43 mouse cellular contexts compared by ENCODE assay signal in genomic region chr3:92708974-92709373, GRCm38 (mm10). TPM values are rescaled to one million over a fixed set of nuclear protein-coding genes. Genes with fewer than 3 reads are reported as not detected.
"Had no signal": no experiment of that assay in that cellular context is flagged by ENCODE, and none has a peak within 500 bp of the region (broad histone marks: within the 10 kb centered on the region; RNA-seq: fewer than 3 reads in every experiment).

Gene Lce1e (minus strand): TSS chr3:92709074.

- H3K27ac ChIP-seq: heart, embryonic 10.5 days; heart, embryonic 13.5 days; heart, embryonic 15.5 days; hindbrain, embryonic 10.5 days; hindbrain, embryonic 12.5 days; hindbrain, embryonic 13.5 days; hindbrain, embryonic 14.5 days; hindbrain, embryonic 15.5 days; hindbrain, postnatal 0 days; intestine, embryonic 15.5 days; kidney, embryonic 15.5 days; kidney, postnatal 0 days; layer of hippocampus, adult 2 months had no signal

- H3K4me2 ChIP-seq: heart, embryonic 11.5 days; heart, embryonic 12.5 days; heart, embryonic 13.5 days; heart, embryonic 15.5 days; hindbrain, embryonic 12.5 days; hindbrain, embryonic 13.5 days; hindbrain, embryonic 14.5 days; hindbrain, embryonic 15.5 days; intestine, embryonic 15.5 days; kidney, embryonic 15.5 days had no signal

- H3K27me3 ChIP-seq: heart, embryonic 12.5 days; heart, embryonic 13.5 days; heart, embryonic 15.5 days; hindbrain, embryonic 12.5 days; hindbrain, embryonic 13.5 days; hindbrain, embryonic 15.5 days; intestine, embryonic 15.5 days; kidney, embryonic 15.5 days had no signal

- H3K9me3 ChIP-seq: heart, embryonic 10.5 days; heart, embryonic 12.5 days; heart, embryonic 13.5 days; heart, embryonic 15.5 days; hindbrain, embryonic 10.5 days; hindbrain, embryonic 12.5 days; hindbrain, embryonic 13.5 days; hindbrain, embryonic 15.5 days; intestine, embryonic 15.5 days; kidney, embryonic 15.5 days had no signal

- H3K36me3 ChIP-seq: heart, embryonic 10.5 days; heart, embryonic 12.5 days; heart, embryonic 13.5 days; heart, embryonic 15.5 days; hindbrain, embryonic 10.5 days; hindbrain, embryonic 12.5 days; hindbrain, embryonic 13.5 days; hindbrain, embryonic 15.5 days; intestine, embryonic 15.5 days; kidney, embryonic 15.5 days had no signal

- ATAC-seq: hindbrain, embryonic 16.5 days; hindbrain, postnatal 0 days; inflammation-experienced regulatory T-cells, adult 6 months; intestine, embryonic 15.5 days; intestine, embryonic 16.5 days; intestine, postnatal 0 days had no signal

- H3K9ac ChIP-seq: heart, embryonic 12.5 days; heart, embryonic 13.5 days; heart, embryonic 15.5 days; hindbrain, embryonic 12.5 days; hindbrain, embryonic 13.5 days; hindbrain, embryonic 14.5 days; hindbrain, embryonic 15.5 days; intestine, embryonic 15.5 days; kidney, embryonic 15.5 days had no signal

- H3K4me1 ChIP-seq: heart, embryonic 10.5 days; heart, embryonic 12.5 days; heart, embryonic 13.5 days; heart, embryonic 15.5 days; hindbrain, embryonic 10.5 days; hindbrain, embryonic 12.5 days; hindbrain, embryonic 13.5 days; hindbrain, embryonic 15.5 days; intestine, embryonic 15.5 days; kidney, embryonic 15.5 days had no signal

- DNase-seq: heart, postnatal 10 days; heart, postnatal 14 days; heart, postnatal 36 days; heart, postnatal 4 days; kidney, adult 11 months; kidney, adult 18-20 months; kidney, adult 2 months; kidney, adult 8-10 months; kidney, adult 9 months; kidney, postnatal 10 days; kidney, postnatal 14 days; kidney, postnatal 25 days; kidney, postnatal 36 days; kidney, postnatal 4 days; layer of hippocampus, adult 9-11 months; layer of hippocampus, postnatal 36 days had no signal

- H3K4me3 ChIP-seq: heart, embryonic 10.5 days; heart, embryonic 12.5 days; heart, embryonic 13.5 days; heart, embryonic 15.5 days; hindbrain, embryonic 10.5 days; hindbrain, embryonic 12.5 days; hindbrain, embryonic 13.5 days; hindbrain, embryonic 15.5 days; intestine, embryonic 15.5 days; kidney, embryonic 15.5 days; layer of hippocampus, adult 2 months had no signal

RNA-seq across cellular contexts. Expression of gene Lce1e, which starts in this region (rescaled TPM):
- polyA plus RNA-seq: heart, embryonic 10.5 days; heart, embryonic 11.5 days; heart, embryonic 12.5 days; heart, embryonic 13.5 days; heart, embryonic 14.5 days; heart, embryonic 15.5 days; heart, embryonic 16.5 days; heart, postnatal 0 days; hindbrain, embryonic 10.5 days; hindbrain, embryonic 11.5 days; hindbrain, embryonic 12.5 days; hindbrain, embryonic 13.5 days; hindbrain, embryonic 14.5 days; hindbrain, embryonic 15.5 days; hindbrain, embryonic 16.5 days; hindbrain, postnatal 0 days; inflammation-experienced regulatory T-cells, adult 6 months; intestine, embryonic 14.5 days; intestine, embryonic 15.5 days; intestine, embryonic 16.5 days; intestine, postnatal 0 days; kidney, adult 2 months; kidney, embryonic 14.5 days; kidney, embryonic 15.5 days; kidney, embryonic 16.5 days; kidney, postnatal 0 days; large intestine, adult 2 months had no signal
